Mouse (Mus musculus) CH12.LX (cell line): ENCODE measurements around the gene Msmp. TPM values are rescaled to one million over a fixed set of nuclear protein-coding genes. Genes with fewer than 3 reads are reported as not detected.

Source experiments
- DNase-seq: peaks from one replicate; pipeline ENCODE4 v3.0.0-alpha.2; 2013; ENCODE audit errors: extremely low read depth
- H3K27ac ChIP-seq: 2 replicates; pipeline ENCODE4 v1.5.1; 2012; ENCODE audit warnings: low read depth, mild to moderate bottlenecking, control low read depth, moderate library complexity; ENCODE audit not compliant: insufficient read depth
- H3K27me3 ChIP-seq: replicated peaks from 2 replicates; pipeline ENCODE3; 2012; ENCODE audit warnings: inconsistent platforms
- H3K36me3 ChIP-seq, 2 experiments: replicated peaks in 1 of 2; 2 replicates each; pipeline versions ENCODE3 to v1.6.1; 2012; ENCODE audit warnings: inconsistent platforms in 1 of 2, low read length in 1 of 2, mild to moderate bottlenecking in 1 of 2, mixed read lengths in 1 of 2, moderate library complexity in 1 of 2; ENCODE audit not compliant: control insufficient read depth in 1 of 2, insufficient read depth in 1 of 2
- H3K4me1 ChIP-seq, 2 experiments: 2 replicates each; pipeline ENCODE4 v1.6.1; 2012; ENCODE audit warnings: inconsistent platforms in 1 of 2, moderate library complexity in 1 of 2; ENCODE audit not compliant: insufficient read depth in 2 of 2, control insufficient read depth in 1 of 2
- H3K4me2 ChIP-seq: 2 replicates; pipeline ENCODE4 v1.6.1; 2012; ENCODE audit warnings: low read depth, mild to moderate bottlenecking, control low read depth; ENCODE audit not compliant: poor library complexity, insufficient read depth, severe bottlenecking
- H3K4me3 ChIP-seq, 3 experiments: fragments of 150-350 bp in 1 of 3; sonication (generic) in 1 of 3; replicated peaks in 1 of 3; 2 replicates each; pipeline versions ENCODE3 to v1.5.1; 2011 to 2012; ENCODE audit warnings: low read depth in 2 of 3, low read length in 2 of 3, mild to moderate bottlenecking in 2 of 3, moderate library complexity in 2 of 3, control low read depth in 1 of 3, improper control_type of control experiment in 1 of 3, inconsistent platforms in 1 of 3, mixed read lengths in 1 of 3; ENCODE audit not compliant: poor library complexity in 1 of 3
- H3K79me2 ChIP-seq: replicated peaks from 2 replicates; pipeline ENCODE4 v1.6.1; 2012; ENCODE audit warnings: mild to moderate bottlenecking, moderate library complexity; ENCODE audit not compliant: control insufficient read depth, poor library complexity, insufficient read depth, severe bottlenecking; ENCODE audit errors: extremely low read depth
- H3K9ac ChIP-seq: 2 replicates; pipeline ENCODE4 v1.6.1; 2012; ENCODE audit warnings: low read depth, mild to moderate bottlenecking, control low read depth, moderate library complexity; ENCODE audit not compliant: insufficient read depth
- H3K9me3 ChIP-seq: replicated peaks from 2 replicates; pipeline ENCODE3; 2012; ENCODE audit warnings: low read length, inconsistent platforms, mixed read lengths
- CHD1 ChIP-seq: IDR thresholded peaks from 2 replicates; pipeline ENCODE4 v1.6.1; 2012; ENCODE audit warnings: low read depth, low read length, improper control_type of control experiment, inconsistent platforms
- CHD2 ChIP-seq: IDR thresholded peaks from 2 replicates; pipeline ENCODE4 v1.6.1; 2011; ENCODE audit warnings: low read length, improper control_type of control experiment
- CTCF ChIP-seq, 2 experiments: IDR thresholded peaks in 1 of 2; conservative IDR thresholded peaks in 1 of 2; 2 replicates each; pipeline ENCODE4 v1.5.1; 2011 to 2012; ENCODE audit warnings: low read depth in 2 of 2, low read length in 2 of 2, improper control_type of control experiment in 1 of 2, inconsistent platforms in 1 of 2, mild to moderate bottlenecking in 1 of 2, moderate library complexity in 1 of 2
- E2F4 ChIP-seq: IDR thresholded peaks from 2 replicates; pipeline ENCODE4 v1.6.1; 2011; ENCODE audit warnings: low read depth, low read length, improper control_type of control experiment; ENCODE audit not compliant: insufficient replicate concordance
- ETS1 ChIP-seq: conservative IDR thresholded peaks from 2 replicates; pipeline ENCODE4 v1.6.1; 2012; ENCODE audit warnings: low read depth, mild to moderate bottlenecking, inconsistent platforms, low read length, improper control_type of control experiment, moderate library complexity
- GABPA ChIP-seq: IDR thresholded peaks from 2 replicates; pipeline ENCODE4 v1.6.1; 2012; ENCODE audit warnings: low read depth, low read length, improper control_type of control experiment, inconsistent platforms; ENCODE audit not compliant: insufficient replicate concordance
- JUND ChIP-seq: conservative IDR thresholded peaks from 2 replicates; pipeline ENCODE4 v1.6.1; 2011; ENCODE audit warnings: low read depth, low read length, improper control_type of control experiment
- MAFK ChIP-seq: IDR thresholded peaks from 2 replicates; pipeline ENCODE4 v1.6.1; 2011; ENCODE audit warnings: low read length, improper control_type of control experiment; ENCODE audit not compliant: insufficient replicate concordance
- MAZ ChIP-seq: IDR thresholded peaks from 2 replicates; pipeline ENCODE4 v1.6.1; 2012; ENCODE audit warnings: low read depth, mild to moderate bottlenecking, inconsistent platforms, low read length, improper control_type of control experiment, moderate library complexity
- MXI1 ChIP-seq: IDR thresholded peaks from 2 replicates; pipeline ENCODE4 v1.6.1; 2011; ENCODE audit warnings: mild to moderate bottlenecking, low read depth, low read length, improper control_type of control experiment
- NELFE ChIP-seq: IDR thresholded peaks from 2 replicates; pipeline ENCODE4 v1.6.1; 2011; ENCODE audit warnings: low read depth, low read length, improper control_type of control experiment
- PAX5 ChIP-seq: IDR thresholded peaks from 2 replicates; pipeline ENCODE4 v1.6.1; 2012; ENCODE audit warnings: low read length, inconsistent platforms, mixed read lengths
- POLR2A ChIP-seq: IDR thresholded peaks from 2 replicates; pipeline ENCODE4 v1.6.1; 2011; ENCODE audit warnings: low read depth, mild to moderate bottlenecking, improper control_type of control experiment, low read length
- POLR2AphosphoS2 ChIP-seq: IDR thresholded peaks from 2 replicates; pipeline ENCODE4 v1.6.1; 2011; ENCODE audit warnings: low read depth, low read length, improper control_type of control experiment
- RCOR1 ChIP-seq: conservative IDR thresholded peaks from 2 replicates; pipeline ENCODE4 v1.6.1; 2012; ENCODE audit warnings: low read depth, mild to moderate bottlenecking, inconsistent platforms, low read length, improper control_type of control experiment
- SIN3A ChIP-seq: IDR thresholded peaks from 2 replicates; pipeline ENCODE4 v1.6.1; 2012; ENCODE audit warnings: low read length, improper control_type of control experiment, inconsistent platforms
- TBP ChIP-seq: conservative IDR thresholded peaks from 2 replicates; pipeline ENCODE4 v1.6.1; 2011; ENCODE audit warnings: low read depth, low read length, improper control_type of control experiment
- TCF12 ChIP-seq: IDR thresholded peaks from 2 replicates; pipeline ENCODE4 v1.6.1; 2014; ENCODE audit warnings: low read depth, mild to moderate bottlenecking, inconsistent platforms, low read length, improper control_type of control experiment
- UBTF ChIP-seq: IDR thresholded peaks from 2 replicates; pipeline ENCODE4 v1.6.1; 2012; ENCODE audit warnings: low read depth, mild to moderate bottlenecking, inconsistent platforms, low read length, improper control_type of control experiment, moderate library complexity
- USF1 ChIP-seq: IDR thresholded peaks from 2 replicates; pipeline ENCODE4 v1.6.1; 2014; ENCODE audit warnings: low read depth, mild to moderate bottlenecking, inconsistent platforms, low read length, improper control_type of control experiment
- dilution Hi-C: fragments of 300-500 bp; cut with MboI; formaldehyde crosslinking; loops from 2 replicates; pipeline ENCODE4 v1.14.3; 2020; ENCODE audit warnings: low sequenced_read_pairs; ENCODE audit not compliant: extremely low pct_unique_long_range_greater_than_20kb, extremely low pct_ligation_motif_present
- in situ Hi-C: fragments of 300-500 bp; cut with MboI; formaldehyde crosslinking; loops from 3 replicates; pipeline ENCODE4 v1.14.3; 2019; ENCODE audit warnings: low sequenced_read_pairs, low pct_ligation_motif_present, low pct_unique_long_range_greater_than_20kb, mixed read lengths
- polyA plus RNA-seq: library from polyadenylated mRNA; unstranded; fragments of >175 nt; gene quantifications from 2 replicates; pipeline ENCODE4 v1.2.1, GENCODE M21; 2012; ENCODE audit warnings: low read depth; ENCODE audit not compliant: insufficient read length
- total RNA-seq, 2 experiments: library from RNA; depleted of rRNA; stranded (reverse); fragments of 300-350 nt in 1 of 2; fragments of >200 nt in 1 of 2; gene quantifications; 2 replicates each; pipeline ENCODE4 v1.2.3; 2012 to 2014

Msmp gene
- total and polyA plus RNA-seq, 3 experiments = 0.72 to 5.9 TPM; not detected in 1

DNA sequence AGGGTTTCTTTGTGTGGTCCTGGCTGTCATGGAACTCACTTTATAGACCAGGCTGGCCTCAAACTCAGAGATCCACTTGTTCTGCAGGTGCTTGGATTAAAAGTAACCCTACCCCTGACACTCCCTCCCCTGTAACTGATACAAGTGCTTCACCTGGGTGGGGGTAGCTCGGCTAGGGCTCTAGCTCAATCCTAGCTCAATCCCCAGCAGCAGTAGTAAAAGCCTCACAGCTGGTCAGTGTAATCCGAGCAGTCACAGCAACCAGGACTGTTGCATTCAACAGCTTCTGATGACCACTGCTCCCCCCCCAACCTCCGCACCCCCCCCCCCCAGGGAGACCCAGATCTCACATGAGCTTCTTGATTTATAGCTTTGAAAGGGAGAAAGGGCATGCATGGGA is 42.2 kb downstream of the Msmp start:
- H3K4me2 ChIP-seq = no peak overlapping the region
- no peaks in the 10 kb centered on the region for H3K79me2 ChIP-seq
- no peak for DNase-seq
- in situ Hi-C loops (no loop called here), dilution Hi-C loops (no loop called here)
- H3K27ac ChIP-seq = no peak overlapping the region
- H3K4me1 ChIP-seq = peaks cover 0 to 5% of the 10 kb centered on the region in 2 experiments; a peak in 1 of 4 replicates
- no peak for TF ChIP-seq MXI1
- no peak for TF ChIP-seq GABPA
- TF ChIP-seq POLR2A = no peak
- TF ChIP-seq CHD1 = no peak
- no peak for TF ChIP-seq JUND
- no peak for TF ChIP-seq USF1
- TF ChIP-seq ETS1 = no peak
- TF ChIP-seq UBTF = no peak
- no peaks in the 10 kb centered on the region for H3K27me3 ChIP-seq
- no peak overlapping the region for H3K9ac ChIP-seq
- no peaks in the 10 kb centered on the region for H3K9me3 ChIP-seq
- H3K36me3 ChIP-seq = peaks cover 89 to 99% of the 10 kb centered on the region in 2 experiments
- no peak overlapping the region for H3K4me3 ChIP-seq

- H3K4me2 ChIP-seq = no peak overlapping the region
- no peak overlapping the region for H3K4me3 ChIP-seq
- no peaks in the 10 kb centered on the region for H3K9me3 ChIP-seq
- TF ChIP-seq PAX5 = no peak
- TF ChIP-seq E2F4 = no peak
- no peak for TF ChIP-seq POLR2AphosphoS2
- TF ChIP-seq RCOR1 = no peak
- TF ChIP-seq MAFK = no peak
- no peak for TF ChIP-seq NELFE
- TF ChIP-seq TCF12 = no peak
- no peak for TF ChIP-seq CTCF (conservative IDR thresholded peaks at IDR 0.05 in 1 of 2, IDR thresholded peaks at IDR 0.05 in 1 of 2; ENCODE audit: low read depth in 2 of 2, low read length in 2 of 2)
- TF ChIP-seq TBP = no peak
- no peak for TF ChIP-seq MAZ
- TF ChIP-seq SIN3A = no peak
- TF ChIP-seq MXI1 = no peak
- TF ChIP-seq CHD2 = no peak
- dilution Hi-C loops = no loop called here
- no peaks in the 10 kb centered on the region for H3K4me1 ChIP-seq
- H3K27ac ChIP-seq = no peak overlapping the region
- H3K9ac ChIP-seq = no peak overlapping the region
- no peaks in the 10 kb centered on the region for H3K79me2 ChIP-seq
- in situ Hi-C loops = no loop called here
- no peaks in the 10 kb centered on the region for H3K27me3 ChIP-seq
- H3K36me3 ChIP-seq = peaks cover 93 to 98% of the 10 kb centered on the region in 2 experiments
- no peak for DNase-seq
Observed at GRCm38 (mm10) chr4:43536031-43536430, 48.3 kb downstream of the Msmp start.
